Mouse (Mus musculus) myocyte (in vitro differentiated cells): Measurements from ENCODE around the gene Gm1110. TPM values are rescaled to one million over a fixed set of nuclear protein-coding genes. Genes with fewer than 3 reads are reported as not detected.

ENCODE experiments used
- H3K27me3 ChIP-seq: one replicate; pipeline ENCODE4 v1.6.1; 2011; ENCODE audit not compliant: control insufficient read depth, insufficient read depth, insufficient read length
- H3K36me3 ChIP-seq: one replicate; pipeline ENCODE4 v1.6.1; 2011; ENCODE audit not compliant: control insufficient read depth, insufficient read depth
- H3K4me2 ChIP-seq: one replicate; pipeline ENCODE4 v1.6.1; 2011; ENCODE audit warnings: low read depth, control low read depth
- H3K4me3 ChIP-seq: one replicate; pipeline ENCODE4 v1.5.1; 2011; ENCODE audit warnings: mild to moderate bottlenecking, control low read depth, moderate library complexity
- H3K79me2 ChIP-seq: one replicate; pipeline ENCODE4 v1.6.1; 2011; ENCODE audit not compliant: control insufficient read depth, insufficient read depth
- H3ac ChIP-seq: one replicate; pipeline ENCODE4 v1.6.1; 2011; ENCODE audit not compliant: control insufficient read depth, insufficient read length
- CEBPB ChIP-seq: IDR thresholded peaks from 2 replicates; pipeline ENCODE4 v1.6.1; 2011; ENCODE audit warnings: mild to moderate bottlenecking, moderate library complexity; ENCODE audit not compliant: poor library complexity, insufficient read depth, severe bottlenecking
- E2F4 ChIP-seq: IDR thresholded peaks from one replicate; pipeline ENCODE4 v1.6.1; 2011; ENCODE audit warnings: mild to moderate bottlenecking, control low read depth, moderate library complexity; ENCODE audit not compliant: insufficient read depth
- MAX ChIP-seq: IDR thresholded peaks from one replicate; pipeline ENCODE4 v1.6.1; 2011; ENCODE audit warnings: low read depth, mild to moderate bottlenecking, control low read depth
- MYOD1 ChIP-seq, 3 experiments: IDR thresholded peaks; one replicate each; pipeline ENCODE4 v1.6.1; 2011; ENCODE audit warnings: control low read depth in 2 of 3, low read depth in 2 of 3, mild to moderate bottlenecking in 2 of 3, moderate library complexity in 1 of 3; ENCODE audit not compliant: insufficient read length in 2 of 3, control insufficient read depth in 1 of 3
- MYOG ChIP-seq, 3 experiments: IDR thresholded peaks; one replicate each; pipeline ENCODE4 v1.6.1; 2011; ENCODE audit warnings: control low read depth in 2 of 3, low read depth in 2 of 3, mild to moderate bottlenecking in 2 of 3; ENCODE audit not compliant: insufficient read length in 2 of 3, control insufficient read depth in 1 of 3, insufficient read depth in 1 of 3
- POLR2A ChIP-seq: IDR thresholded peaks from one replicate; pipeline ENCODE4 v1.6.1; 2011; ENCODE audit warnings: low read depth, mild to moderate bottlenecking, control low read depth, moderate library complexity; ENCODE audit not compliant: insufficient read length
- POLR2AphosphoS2 ChIP-seq: IDR thresholded peaks from one replicate; pipeline ENCODE4 v1.6.1; 2011; ENCODE audit warnings: low read depth, control low read depth; ENCODE audit not compliant: insufficient read length
- REST ChIP-seq: IDR thresholded peaks from one replicate; pipeline ENCODE4 v1.6.1; 2011; ENCODE audit warnings: mild to moderate bottlenecking, control low read depth, moderate library complexity; ENCODE audit not compliant: insufficient read depth, insufficient read length
- SRF ChIP-seq: IDR thresholded peaks from one replicate; pipeline ENCODE4 v1.6.1; 2011; ENCODE audit warnings: low read depth; ENCODE audit not compliant: control insufficient read depth, insufficient read length
- TCF12 ChIP-seq: IDR thresholded peaks from one replicate; pipeline ENCODE4 v1.6.1; 2011; ENCODE audit warnings: mild to moderate bottlenecking, control low read depth; ENCODE audit not compliant: poor library complexity, insufficient read depth, severe bottlenecking
- TCF3 ChIP-seq: IDR thresholded peaks from one replicate; pipeline ENCODE4 v1.6.1; 2011; ENCODE audit warnings: low read depth, control low read depth; ENCODE audit not compliant: insufficient read length
- USF1 ChIP-seq: IDR thresholded peaks from one replicate; pipeline ENCODE4 v1.6.1; 2011; ENCODE audit warnings: low read depth, mild to moderate bottlenecking, control low read depth, moderate library complexity
- polyA plus RNA-seq: library from polyadenylated mRNA; unstranded; fragments of >200 nt; fragmentation: generic; extraction: Trizol; gene quantifications from one replicate; pipeline ENCODE4 v1.2.1, GENCODE M21; 2012; ENCODE audit warnings: missing spikeins

Gm1110 gene
- not detected for polyA plus RNA-seq

- Histone ChIP-seq H3K4me2 (no peak within 1 kb of the TSS), H3K79me2 (no peaks in the 10 kb centered on the region)
- TF ChIP-seq USF1 (no peak), MYOD1 (IDR thresholded peaks at IDR 0.05; ENCODE audit: control insufficient read depth in 1 of 3, insufficient read length in 2 of 3, low read depth in 2 of 3) (no peak), TCF12 (no peak), E2F4 (no peak), MAX (no peak), POLR2A (no peak), REST (no peak), CEBPB (no peak), POLR2AphosphoS2 (no peak), SRF (no peak), MYOG (IDR thresholded peaks at IDR 0.05; ENCODE audit: control insufficient read depth in 1 of 3, insufficient read depth in 1 of 3, insufficient read length in 2 of 3, low read depth in 2 of 3) (no peak), TCF3 (no peak)
Measured at GRCm38 (mm10) chr9:26922909-26923526, at the start of gene Gm1110. TSS of gene Gm1110 (minus strand) at chr9:26923111.

GRCm38 (mm10) chr9:26947790-26948189 is 24.9 kb upstream of the Gm1110 start:
- TF ChIP-seq REST = no peak
- TF ChIP-seq TCF3 = no peak
- TF ChIP-seq MAX = no peak
- no peak for TF ChIP-seq POLR2A
- no peak for TF ChIP-seq TCF12
- TF ChIP-seq POLR2AphosphoS2 = no peak
- Histone ChIP-seq H3K4me2 (no peak overlapping the region), H3K27me3 (no peaks in the 10 kb centered on the region)

More at GRCm38 (mm10) chr9:26922909-26923526, at the start of gene Gm1110:
- Histone ChIP-seq H3K4me3 (no peak within 1 kb of the TSS), H3K27me3 (no peaks in the 10 kb centered on the region), H3ac (no peak within 1 kb of the TSS), H3K36me3 (no peaks in the 10 kb centered on the region)

GRCm38 (mm10) chr9:26924146-26924545 is 1.2 kb upstream of the Gm1110 start:
- H3K36me3 ChIP-seq = no peaks in the 10 kb centered on the region
- H3K79me2 ChIP-seq = no peaks in the 10 kb centered on the region
- H3K27me3 ChIP-seq = no peaks in the 10 kb centered on the region
- H3ac ChIP-seq = no peak overlapping the region
- no peak overlapping the region for H3K4me3 ChIP-seq
- no peak for TF ChIP-seq MYOD1 (IDR thresholded peaks at IDR 0.05; ENCODE audit: control insufficient read depth in 1 of 3, insufficient read length in 2 of 3, low read depth in 2 of 3)
- TF ChIP-seq REST = no peak
- TF ChIP-seq TCF12 = no peak
- no peak for TF ChIP-seq CEBPB
- TF ChIP-seq E2F4 = no peak
- TF ChIP-seq POLR2A = no peak
- TF ChIP-seq POLR2AphosphoS2 = no peak
- TF ChIP-seq MYOG (IDR thresholded peaks at IDR 0.05; ENCODE audit: control insufficient read depth in 1 of 3, insufficient read depth in 1 of 3, insufficient read length in 2 of 3, low read depth in 2 of 3) = no peak
- TF ChIP-seq TCF3 = no peak
- no peak for TF ChIP-seq MAX
- TF ChIP-seq USF1 = no peak
- no peak for TF ChIP-seq SRF
- H3K4me2 ChIP-seq = no peak overlapping the region

More at GRCm38 (mm10) chr9:26947790-26948189, 24.9 kb upstream of the Gm1110 start:
- H3ac ChIP-seq = no peak overlapping the region
- H3K4me3 ChIP-seq = no peak overlapping the region
- H3K36me3 ChIP-seq = no peaks in the 10 kb centered on the region
- no peaks in the 10 kb centered on the region for H3K79me2 ChIP-seq

GRCm38 (mm10) chr9:26919778-26920177 is 3.1 kb downstream of the Gm1110 start:
- no peak overlapping the region for H3K4me3 ChIP-seq
- no peak for TF ChIP-seq MYOG (IDR thresholded peaks at IDR 0.05; ENCODE audit: control insufficient read depth in 1 of 3, insufficient read depth in 1 of 3, insufficient read length in 2 of 3, low read depth in 2 of 3)
- no peak for TF ChIP-seq POLR2AphosphoS2
- no peaks in the 10 kb centered on the region for H3K27me3 ChIP-seq
- no peak overlapping the region for H3K4me2 ChIP-seq
- H3K36me3 ChIP-seq = no peaks in the 10 kb centered on the region
- no peaks in the 10 kb centered on the region for H3K79me2 ChIP-seq
- H3ac ChIP-seq = no peak overlapping the region

GRCm38 (mm10) chr9:26913150-26913549 is 9.8 kb downstream of the Gm1110 start:
- Histone ChIP-seq H3K4me3 (no peak overlapping the region), H3K27me3 (no peaks in the 10 kb centered on the region), H3K79me2 (no peaks in the 10 kb centered on the region), H3K4me2 (no peak overlapping the region), H3ac (no peak overlapping the region), H3K36me3 (no peaks in the 10 kb centered on the region)
- no peak for TF ChIP-seq TCF3
- TF ChIP-seq TCF12 = no peak
- TF ChIP-seq MYOG (IDR thresholded peaks at IDR 0.05; ENCODE audit: control insufficient read depth in 1 of 3, insufficient read depth in 1 of 3, insufficient read length in 2 of 3, low read depth in 2 of 3) = no peak
- no peak for TF ChIP-seq E2F4
- TF ChIP-seq POLR2AphosphoS2 = no peak
- TF ChIP-seq CEBPB = no peak
- TF ChIP-seq REST = no peak
- no peak for TF ChIP-seq SRF
- no peak for TF ChIP-seq USF1
- no peak for TF ChIP-seq MYOD1 (IDR thresholded peaks at IDR 0.05; ENCODE audit: control insufficient read depth in 1 of 3, insufficient read length in 2 of 3, low read depth in 2 of 3)
- TF ChIP-seq POLR2A = no peak
- TF ChIP-seq MAX = no peak
